Mouse (Mus musculus) gastrocnemius, adult 18-20 months (tissue): ENCODE results near the gene Tsga10ip. TPM values are rescaled to one million over a fixed set of nuclear protein-coding genes. Genes with fewer than 3 reads are reported as not detected.
A peak's percentile ranks its signal among the peaks of the same experiment; 100 is the strongest.
"Not testable (repeated sequence)": the region's sequence is repeated elsewhere in the genome, so short reads cannot be mapped to it uniquely, and the experiment has no call there.

Experiments
- DNase-seq: peaks from one replicate; pipeline ENCODE4 v3.0.0; 2021; ENCODE audit warnings: low spot score
- total RNA-seq, 2 experiments: library from RNA; stranded (reverse); gene quantifications; 2 replicates each; pipeline ENCODE4 v1.2.3; 2021

Tsga10ip gene
- total RNA-seq, 2 experiments from 2014 or later: 1.2 to 1.3 TPM

DNA sequence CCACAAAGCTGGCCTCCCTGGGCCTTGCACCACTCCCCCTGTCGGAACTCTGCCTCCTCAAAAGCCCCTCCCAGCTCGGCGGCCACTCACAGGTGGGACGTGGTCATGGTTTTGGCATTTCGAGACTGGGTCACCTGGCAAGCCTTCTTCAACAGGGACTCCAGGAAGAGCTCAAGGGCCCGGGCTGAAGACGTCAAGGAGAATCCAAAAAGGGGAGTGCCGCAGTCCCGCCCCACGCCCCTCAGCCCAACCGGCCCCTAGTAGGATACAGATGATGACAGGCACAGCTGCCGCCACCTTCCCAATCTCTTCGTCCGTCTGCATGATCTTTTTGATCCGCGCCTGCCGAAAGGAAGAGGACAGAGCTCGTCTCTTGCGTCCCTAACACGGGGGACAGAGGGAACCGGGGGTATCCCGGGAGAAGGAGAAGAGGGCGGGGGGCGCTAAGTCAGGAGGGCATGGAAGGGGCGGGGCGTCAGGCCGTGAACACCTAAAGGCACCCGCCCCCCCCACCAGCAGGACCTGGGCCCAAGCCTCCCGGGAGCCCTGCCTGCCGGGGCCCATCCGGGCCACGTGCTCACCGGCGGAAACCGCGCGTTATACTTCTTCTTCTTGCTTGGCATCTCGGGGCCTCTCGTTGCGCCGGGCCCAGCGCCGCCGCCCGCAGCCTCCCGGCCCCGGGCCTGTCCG, 21.9 kb upstream of the Tsga10ip start:
- DNase-seq: peak; percentile 78

DNA sequence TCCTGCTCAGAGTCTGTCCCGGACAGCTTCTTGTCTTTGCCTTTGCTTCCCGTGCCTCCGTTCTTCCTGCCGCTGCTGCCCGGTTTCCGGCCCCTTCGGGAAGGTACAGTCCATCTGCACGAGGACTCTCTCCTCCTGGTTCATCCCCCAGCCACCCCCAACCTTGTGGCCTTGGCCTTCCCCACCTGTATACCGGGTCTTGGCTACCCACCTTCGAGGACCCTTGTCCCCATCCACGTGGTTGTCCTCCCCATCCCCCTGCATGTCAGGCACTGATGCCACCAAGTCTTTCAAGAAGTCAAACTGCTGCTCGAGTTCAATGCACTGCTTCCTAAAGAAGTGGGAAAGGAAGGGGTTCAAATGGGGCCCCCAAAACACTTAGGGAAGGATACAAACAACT, 21.2 kb upstream of the Tsga10ip start:
- DNase-seq: no peak

DNA sequence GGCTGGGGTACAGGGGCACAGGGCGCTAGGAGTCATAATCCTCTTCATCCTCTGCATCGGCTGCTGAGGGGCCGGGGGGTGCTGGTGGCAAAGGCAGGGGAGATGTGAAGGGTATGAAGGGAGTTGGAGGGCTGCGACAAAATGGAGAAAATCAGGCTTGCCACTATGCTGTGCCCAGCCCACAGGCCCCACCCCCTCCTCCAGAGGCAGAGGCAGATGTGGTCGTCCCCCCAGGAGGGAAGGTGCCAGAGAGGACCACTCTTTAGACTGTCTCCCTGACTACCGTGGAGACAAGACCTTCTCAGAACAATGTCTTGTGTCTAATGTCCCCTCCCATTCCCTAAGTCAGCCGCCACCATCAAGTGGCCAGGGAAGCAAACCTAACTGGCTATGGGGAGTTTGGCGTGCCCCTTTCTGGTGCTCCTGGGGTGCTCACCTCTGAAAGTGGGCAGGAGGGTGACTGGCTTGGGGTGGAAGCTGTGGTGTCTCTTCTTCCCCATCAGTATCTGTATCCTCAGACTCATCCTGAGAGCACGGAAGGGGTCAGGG, 20.6 kb upstream of the Tsga10ip start:
- no peak for DNase-seq

DNA sequence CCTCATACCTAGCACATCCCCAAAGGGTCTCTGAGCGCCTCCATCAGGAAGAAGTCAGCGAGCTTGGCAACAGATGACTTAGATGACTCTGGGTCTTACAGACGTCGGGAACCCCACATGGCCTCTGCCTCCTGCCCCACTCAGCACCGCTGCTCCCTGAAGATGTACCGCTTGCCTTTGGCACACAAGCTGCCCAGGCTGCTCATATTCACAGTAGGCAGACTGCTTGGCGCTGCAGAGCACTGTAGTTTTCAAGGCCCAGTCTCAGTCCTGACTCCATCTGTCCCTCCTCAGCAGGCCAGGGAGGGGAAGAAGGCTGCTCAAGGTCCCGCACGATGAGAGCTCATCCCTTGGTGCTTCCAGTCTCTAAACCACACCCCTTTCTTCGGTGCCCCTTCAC, 19.9 kb upstream of the Tsga10ip start:
- DNase-seq: peak; percentile 43

DNA sequence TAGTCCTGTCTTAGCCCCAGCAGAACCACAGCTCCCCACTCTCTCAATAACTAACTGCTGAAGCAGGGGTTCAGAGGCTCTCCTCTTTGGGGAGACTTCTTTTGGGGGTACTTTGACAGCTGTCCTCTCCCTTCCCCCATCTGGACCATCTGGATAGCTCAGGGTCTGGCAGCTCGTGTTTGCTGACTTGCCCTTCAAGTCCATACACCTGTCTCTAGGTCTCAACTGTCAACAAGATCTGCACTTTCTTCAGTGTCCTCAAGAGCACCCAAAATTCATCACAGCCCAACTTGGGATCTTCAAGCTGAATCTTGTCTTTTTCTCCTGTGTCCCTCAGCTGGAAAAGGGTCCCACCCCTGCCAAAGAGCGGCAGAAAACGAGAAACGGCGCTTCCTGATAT, 19.5 kb upstream of the Tsga10ip start:
- peak; percentile 47 for DNase-seq

DNA sequence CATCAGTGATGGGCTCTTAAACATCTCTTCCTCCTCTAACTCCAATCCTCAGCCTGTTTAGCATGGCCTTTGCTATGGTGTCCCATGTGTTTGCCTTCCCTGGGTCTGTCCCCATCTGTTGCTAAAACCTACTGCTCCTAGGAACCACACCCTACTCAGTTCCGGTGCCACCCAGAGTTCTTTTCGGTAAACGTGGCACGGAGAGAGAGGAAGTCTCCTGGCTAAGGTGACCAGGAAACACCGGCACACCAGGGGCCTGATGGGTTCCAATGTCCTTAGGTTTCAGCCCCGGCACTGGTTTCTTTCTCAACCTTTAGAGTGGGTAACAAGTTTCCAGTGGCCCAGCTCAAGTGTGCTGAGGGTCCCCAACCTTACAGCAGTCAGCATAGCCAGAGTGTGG, 18.3 kb upstream of the Tsga10ip start:
- no peak for DNase-seq

DNA sequence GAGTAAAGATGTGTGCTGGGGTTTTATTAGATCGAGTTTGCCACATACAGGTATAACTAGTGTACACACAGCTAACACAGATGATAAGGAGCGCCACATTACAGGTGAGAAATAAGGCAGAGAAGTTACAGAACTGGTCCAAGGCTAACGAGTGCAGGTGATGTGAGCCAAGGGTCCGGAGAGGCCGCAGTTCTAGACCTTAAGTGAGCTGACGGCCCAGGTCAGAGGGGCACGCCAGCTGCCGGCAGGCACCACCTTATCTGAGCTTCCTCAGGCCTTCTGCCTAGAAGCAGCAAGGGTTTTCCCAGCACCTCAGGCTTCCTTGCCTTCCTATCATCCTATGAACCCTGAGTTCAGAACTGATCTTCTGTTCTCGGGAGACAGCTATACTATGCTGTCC, 17.3 kb upstream of the Tsga10ip start:
- no peak for DNase-seq

DNA sequence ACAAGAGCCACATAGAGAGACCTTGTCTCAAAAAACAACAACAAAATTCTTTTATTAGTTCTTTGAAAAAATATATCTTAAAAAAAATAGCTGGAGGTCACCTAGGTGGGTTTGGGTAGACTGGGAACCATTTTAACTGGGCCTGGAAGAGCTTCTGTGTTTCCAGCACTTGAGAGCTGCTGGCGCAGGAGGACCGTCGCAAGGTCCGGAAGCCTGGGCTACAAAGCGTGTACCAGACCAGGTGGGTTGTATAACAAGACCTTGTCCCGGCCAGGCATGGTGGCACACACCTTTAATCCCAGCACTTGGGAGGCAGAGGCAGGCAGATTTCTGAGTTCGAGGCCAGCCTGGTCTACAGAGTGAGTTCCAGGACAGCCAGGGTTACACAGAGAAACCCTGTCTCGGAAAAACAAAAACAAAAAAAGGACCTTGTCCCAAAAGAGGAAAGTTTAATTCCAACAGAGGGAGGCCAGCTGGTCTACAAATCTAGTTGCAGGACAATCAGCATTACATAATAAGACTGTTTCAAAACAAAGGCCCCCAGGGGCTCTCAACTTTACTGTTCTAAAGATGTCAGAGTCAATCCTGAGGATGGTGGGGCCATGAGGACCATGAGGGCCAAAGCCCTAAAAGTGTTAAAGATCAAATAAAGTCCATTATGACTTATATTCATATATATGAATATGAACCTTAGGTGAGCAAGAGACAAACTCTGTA, 16.6 kb upstream of the Tsga10ip start:
- peak; percentile 43 for DNase-seq

DNA sequence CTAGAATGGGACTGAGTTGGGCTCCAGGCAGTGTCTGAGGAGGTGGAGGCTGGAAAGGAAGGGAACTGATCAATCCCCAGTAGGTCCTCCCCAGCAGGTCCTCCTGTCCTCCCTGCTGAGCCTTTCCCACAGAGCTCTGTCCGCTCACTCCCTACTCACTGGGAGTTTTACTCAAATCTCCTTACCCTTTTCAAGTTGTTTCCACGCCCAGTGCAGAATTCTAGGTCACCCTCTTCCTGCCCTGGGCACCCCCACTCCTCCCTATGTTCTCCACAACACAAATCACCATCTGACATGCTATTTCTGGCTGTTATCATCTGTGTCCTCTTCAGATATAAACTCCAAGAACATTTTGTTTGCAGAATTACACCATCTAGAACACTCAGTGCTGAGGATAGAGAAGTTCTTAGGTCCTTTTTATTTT, 12.2 kb upstream of the Tsga10ip start:
- peak; percentile 80 for DNase-seq

DNA sequence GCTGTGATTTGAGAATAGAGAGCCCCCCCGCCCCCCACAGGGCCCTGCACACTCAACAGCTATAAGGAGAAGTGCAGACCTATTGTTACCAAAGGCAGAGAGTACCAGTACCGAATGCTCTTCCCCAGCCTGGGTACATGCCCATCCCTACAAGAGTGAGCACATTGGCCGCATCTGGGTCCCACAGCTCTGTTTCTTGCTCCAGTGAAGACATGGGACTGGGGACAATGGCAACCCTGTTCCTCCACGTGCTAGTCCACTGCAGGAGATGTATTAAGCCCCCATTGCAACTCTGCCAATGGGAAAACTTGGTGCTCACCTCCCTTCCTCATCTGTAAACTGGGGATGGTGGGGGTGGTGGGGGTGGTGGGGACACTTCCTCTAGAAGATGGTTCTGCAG, 11.5 kb upstream of the Tsga10ip start:
- no peak for DNase-seq

DNA sequence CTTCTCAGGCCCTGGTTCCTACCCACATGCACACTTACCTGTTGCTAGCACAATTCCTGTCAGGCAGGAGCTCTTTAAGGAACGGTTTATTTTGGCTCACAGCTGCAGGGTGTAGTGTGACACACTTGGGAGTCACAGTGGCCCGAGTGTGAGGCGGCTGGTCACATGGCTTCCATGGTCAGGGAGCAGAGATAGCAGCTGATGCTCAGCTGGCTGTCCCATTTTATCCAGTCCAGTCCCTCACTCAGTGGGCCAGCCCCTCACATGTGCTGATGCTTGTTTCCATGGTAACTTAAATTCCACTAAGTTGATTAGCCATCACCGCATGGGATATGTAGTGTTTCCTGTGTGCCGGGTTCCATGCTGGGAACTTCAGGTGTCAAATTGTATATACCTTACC, 9.6 kb upstream of the Tsga10ip start:
- DNase-seq: peak; percentile 78

DNA sequence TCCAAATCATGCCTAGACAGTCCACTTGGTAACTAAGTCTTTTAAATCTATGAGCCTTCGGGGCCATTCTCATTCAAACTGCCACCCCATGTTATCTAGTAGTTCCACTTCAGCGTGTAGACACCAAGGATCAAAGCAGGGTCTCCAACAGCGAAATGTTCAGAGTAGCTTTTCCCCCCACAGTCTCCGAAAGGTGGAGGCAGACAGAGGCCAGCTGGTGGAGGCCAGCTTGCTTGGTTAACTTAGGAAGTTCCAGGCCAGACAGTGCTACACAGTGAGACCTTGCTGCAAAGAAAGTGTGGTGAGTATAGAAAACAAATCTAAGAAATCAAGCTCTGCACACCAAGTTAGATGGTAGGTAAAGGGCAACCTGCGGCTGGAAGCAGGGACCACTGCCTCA, 8.3 kb upstream of the Tsga10ip start:
- no peak for DNase-seq

DNA sequence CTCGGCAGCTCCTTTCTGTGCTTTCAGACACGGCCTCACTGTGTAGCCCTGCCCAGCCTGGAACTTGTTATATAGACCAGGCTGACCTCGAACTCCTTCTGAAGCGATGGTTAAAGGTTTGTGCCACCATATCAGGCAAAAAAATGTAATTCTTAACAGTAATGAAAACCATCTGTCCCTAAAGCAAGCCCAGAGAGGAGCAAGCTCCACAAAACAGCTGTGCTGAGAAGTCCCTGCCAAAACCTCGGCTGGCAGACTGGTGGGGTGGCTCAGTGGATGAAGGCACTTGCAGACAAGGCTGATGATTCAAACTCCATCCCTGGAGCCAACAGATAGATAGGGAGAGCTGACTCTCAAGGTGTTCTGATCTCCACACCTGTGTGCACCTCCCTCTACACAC, 6.7 kb upstream of the Tsga10ip start:
- no peak for DNase-seq

DNA sequence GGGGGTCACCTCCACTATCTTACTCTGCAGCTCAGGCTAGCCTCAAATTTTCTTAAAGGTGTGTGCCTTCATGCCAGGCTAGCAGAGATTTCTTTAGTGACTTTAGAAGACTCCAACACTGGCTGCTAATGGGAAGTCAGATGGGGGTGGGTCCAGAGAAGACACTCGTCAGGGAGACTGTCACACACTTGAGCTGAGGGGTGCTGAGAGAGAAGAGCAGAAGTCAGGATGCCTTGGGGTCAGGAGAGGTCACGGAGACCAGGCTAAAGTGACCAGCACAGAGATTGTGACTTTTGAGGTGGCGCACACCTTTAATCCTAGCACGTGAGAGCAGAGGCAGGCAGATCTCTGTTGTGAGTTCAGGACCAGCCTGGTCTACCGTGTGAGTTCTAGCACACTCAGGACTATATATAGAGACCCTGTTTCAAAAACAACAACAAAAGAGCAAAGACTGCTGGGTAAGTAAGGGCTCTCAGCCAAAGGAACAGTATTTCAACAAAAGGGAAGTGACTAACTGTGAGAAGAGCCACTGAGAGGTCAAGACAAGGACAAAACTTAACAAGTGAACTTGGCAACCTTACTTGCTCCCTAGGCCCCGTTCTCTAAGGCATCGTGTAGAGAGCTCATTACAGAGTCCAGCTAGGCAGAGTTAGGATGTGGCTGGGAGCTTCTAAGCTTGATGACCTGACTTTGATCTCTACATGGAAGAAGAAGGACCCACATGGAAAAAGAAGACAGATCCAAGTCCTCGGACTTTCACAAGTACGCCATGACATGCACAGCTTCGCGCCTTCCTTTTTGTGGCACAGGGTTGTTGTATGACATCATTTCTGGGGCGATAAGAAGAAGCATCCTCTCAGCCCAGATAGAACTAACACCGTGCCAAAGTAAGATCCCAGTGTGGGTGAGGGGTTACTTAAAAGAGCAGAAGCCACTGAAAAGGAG, 6.0 kb upstream of the Tsga10ip start:
- peak; percentile 34 for DNase-seq

DNA sequence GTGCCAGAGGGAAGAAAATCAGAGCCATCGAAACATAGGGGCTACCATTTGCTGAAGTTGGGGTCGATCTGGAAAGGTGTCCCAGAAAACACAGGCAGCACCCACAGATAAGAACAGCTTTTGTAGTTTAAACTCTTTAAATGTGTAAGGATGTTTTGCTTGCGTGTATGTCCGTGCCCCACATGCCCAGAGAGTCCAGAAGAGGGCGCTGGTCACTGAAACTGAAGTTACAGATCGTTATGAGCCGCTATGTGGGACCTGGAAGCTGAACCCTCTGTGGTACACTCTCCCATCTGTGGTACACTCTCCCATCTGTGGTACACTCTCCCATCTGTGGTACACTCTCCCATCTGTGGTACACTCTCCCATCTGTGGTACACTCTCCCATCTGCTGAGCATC, 4.8 kb upstream of the Tsga10ip start:
- DNase-seq: peak; percentile 81

DNA sequence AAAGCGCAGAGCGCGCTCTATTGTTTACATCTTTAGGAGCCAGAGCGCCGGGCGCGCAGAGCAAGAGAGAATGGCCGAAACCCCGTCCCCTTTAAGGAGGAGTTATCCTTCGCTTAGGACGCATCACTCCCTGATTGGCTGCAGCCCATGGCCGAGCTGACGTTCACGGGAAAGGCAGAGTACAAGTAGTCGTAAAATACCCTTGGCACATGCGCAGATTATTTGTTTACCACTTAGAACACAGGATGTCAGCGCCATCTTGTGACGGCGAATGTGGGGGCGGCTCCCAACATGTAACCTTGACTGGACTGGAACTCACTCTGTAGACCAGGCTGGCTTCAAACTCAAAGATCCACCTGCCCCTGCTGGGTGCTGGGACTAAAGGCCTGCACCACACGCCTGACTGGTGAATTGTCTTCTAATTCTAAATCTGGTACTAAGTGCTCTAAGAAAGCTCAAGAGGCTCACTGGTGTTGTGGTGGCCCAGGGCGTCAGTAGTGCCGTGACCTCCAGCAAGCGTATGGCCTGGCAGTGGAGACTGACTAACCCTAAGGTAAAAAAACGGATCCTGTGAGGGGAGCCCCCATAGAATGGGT, 4.3 kb upstream of the Tsga10ip start:
- peak; percentile 50 for DNase-seq

DNA sequence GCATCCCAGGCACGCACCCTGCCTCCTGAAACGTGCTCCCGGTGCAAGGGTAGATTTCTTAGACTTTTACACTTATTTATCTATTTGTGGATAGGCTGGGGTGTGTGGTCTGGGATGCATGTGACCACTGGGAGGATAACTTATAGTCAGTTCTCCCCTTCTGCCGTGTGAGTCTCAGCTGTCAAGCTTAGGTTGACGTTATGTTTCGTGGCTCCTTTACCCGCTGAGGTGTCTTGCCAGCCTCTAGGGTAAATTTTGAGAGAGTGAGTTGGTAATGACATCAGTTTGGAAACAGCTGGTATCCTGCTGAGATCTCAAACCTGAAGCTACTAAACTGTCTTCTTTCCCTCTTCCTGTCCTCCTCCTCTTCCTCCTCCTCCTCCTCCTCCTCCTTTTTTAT, 3.6 kb upstream of the Tsga10ip start:
- no peak for DNase-seq

DNA sequence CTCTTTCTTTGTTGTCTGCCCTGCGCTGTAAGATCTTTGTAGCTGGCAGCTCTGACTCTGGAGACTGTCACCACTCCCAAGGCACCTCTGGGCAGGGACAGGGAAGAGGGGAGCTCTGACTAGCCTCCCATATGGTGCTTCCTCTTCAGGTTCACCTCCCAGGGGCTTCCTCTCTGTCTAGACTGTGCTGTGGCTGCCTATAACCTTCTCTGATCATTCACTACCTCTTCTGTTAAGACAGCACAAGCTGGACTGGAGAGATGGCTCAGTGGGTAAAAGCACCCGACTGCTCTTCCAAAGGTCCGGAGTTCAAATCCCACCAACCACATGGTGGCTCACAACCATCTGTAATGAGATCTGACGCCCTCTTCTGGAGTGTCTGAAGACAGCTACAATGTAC, 1.3 kb downstream of the Tsga10ip start:
- DNase-seq: not testable (repeated sequence)

DNA sequence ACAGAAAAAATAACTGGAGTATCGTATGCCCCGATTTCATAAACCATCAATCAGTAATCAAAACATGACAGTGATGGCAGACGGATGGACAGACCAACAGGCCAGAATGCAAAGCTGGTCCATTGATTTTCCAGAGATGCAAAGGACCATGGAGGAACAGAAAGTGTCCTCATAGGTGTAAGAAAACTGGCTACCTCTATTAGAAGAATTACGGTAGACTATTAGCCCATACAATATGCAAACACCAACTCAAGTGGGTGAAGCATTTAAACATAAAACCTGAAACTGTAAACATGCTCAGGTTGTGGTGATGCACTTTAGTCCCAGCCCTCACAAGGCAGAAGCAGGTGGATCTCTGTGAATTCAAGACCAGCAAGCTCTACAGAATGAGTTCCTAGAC, 7.0 kb downstream of the Tsga10ip start:
- DNase-seq: no peak

DNA sequence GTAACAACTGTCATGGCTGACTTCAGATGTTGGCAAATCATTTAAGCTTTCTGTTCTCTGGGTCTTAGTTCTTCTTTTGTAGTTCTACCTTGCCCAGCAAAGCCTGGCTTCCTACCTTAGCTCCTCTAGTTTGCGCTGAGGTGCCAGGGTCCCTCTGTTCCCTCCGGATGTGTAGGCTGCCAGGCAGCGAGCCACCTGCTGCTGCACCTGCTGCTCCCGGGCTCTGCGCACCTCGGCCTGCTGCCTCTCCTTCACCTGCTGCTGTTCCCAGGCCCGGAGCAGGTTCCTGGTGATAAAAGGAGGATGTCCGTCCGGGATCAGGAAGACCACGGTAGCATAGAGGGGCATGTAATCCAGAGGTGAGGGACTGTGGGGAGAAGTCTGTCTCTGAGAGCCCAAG, 8.2 kb downstream of the Tsga10ip start:
- no peak for DNase-seq

DNA sequence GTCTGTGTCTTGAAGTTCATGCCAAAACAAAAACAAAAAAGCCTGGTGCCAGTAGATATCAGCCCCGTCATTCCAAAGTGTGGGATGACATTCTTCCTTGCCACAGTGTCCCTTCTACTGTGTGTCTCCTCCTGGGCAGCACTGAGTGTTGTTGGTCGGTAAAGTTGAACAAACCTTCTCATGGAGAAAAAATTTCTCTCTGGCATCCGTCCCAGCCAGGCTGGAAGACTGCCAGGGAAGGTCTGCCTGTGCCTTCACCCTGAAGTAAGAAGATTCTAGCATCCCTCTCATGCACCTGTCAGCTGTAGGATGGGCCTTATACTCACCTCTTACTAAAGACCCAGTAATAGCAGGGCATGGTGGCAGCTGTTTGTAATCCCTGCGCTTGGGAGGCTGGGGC, 9.4 kb downstream of the Tsga10ip start:
- no peak for DNase-seq
